Mouse (Mus musculus) gastrocnemius, postnatal 25 days (tissue): ENCODE data around the gene Actg2. TPM values are rescaled to one million over a fixed set of nuclear protein-coding genes. Genes with fewer than 3 reads are reported as not detected.

ENCODE experiments used
- DNase-seq: peaks from one replicate; pipeline ENCODE4 v3.0.0; 2022
- total RNA-seq, 2 experiments: library from RNA; stranded (reverse); gene quantifications; 1 replicate in 1 of 2; 2 replicates in 1 of 2; pipeline ENCODE4 v1.2.3; 2021

The Actg2 gene
- total RNA-seq, 2 experiments from 2014 or later, result 0.72 to 5.6 TPM

- no peak for DNase-seq
Measured at GRCm38 (mm10) chr6:83479193-83479592, 56.9 kb downstream of the Actg2 start.

- DNase-seq, result no peak
Measured at GRCm38 (mm10) chr6:83478628-83479027, 57.4 kb downstream of the Actg2 start.

GRCm38 (mm10) chr6:83478217-83478616, 57.8 kb downstream of the Actg2 start:
- no peak for DNase-seq

- no peak for DNase-seq
Measured at GRCm38 (mm10) chr6:83475431-83475830, 60.6 kb downstream of the Actg2 start.

GRCm38 (mm10) chr6:83473240-83473639, 62.8 kb downstream of the Actg2 start:
- DNase-seq, result peak; percentile 72

- DNase-seq, result no peak
Measured at GRCm38 (mm10) chr6:83471739-83472138, 64.3 kb downstream of the Actg2 start.

- no peak for DNase-seq
Measured at GRCm38 (mm10) chr6:83464011-83464410, 72.1 kb downstream of the Actg2 start.

Other genes with a start within 250 kb of the Actg2 start
- 1 to 10 TPM; 4.4 to 4.8 TPM for gene Mthfd2, start 210.4 kb downstream of the Actg2 start, total RNA-seq
- 10 to 100 TPM; 11.3 to 11.5 TPM for gene Mob1a, start 210.2 kb downstream of the Actg2 start, total RNA-seq
- 100 to 1,000 TPM; 236 to 237 TPM for gene Bola3, start 187.1 kb downstream of the Actg2 start, total RNA-seq
- 10 to 100 TPM; 22.2 to 29.7 TPM for gene Tet3, start 77.2 kb downstream of the Actg2 start, total RNA-seq
- 10 to 100 TPM; 14.3 to 14.5 TPM for gene Dguok, start 29.3 kb downstream of the Actg2 start, total RNA-seq
- 1 to 10 TPM; 6.7 to 7.9 TPM for gene Stambp, start 36.5 kb upstream of the Actg2 start, total RNA-seq
- not detected for gene Clec4f, start 119.9 kb upstream of the Actg2 start, total RNA-seq
- not detected for gene Cd207, start 141.6 kb upstream of the Actg2 start, total RNA-seq
- not detected for gene Vax2, start 175.0 kb upstream of the Actg2 start, total RNA-seq
- gene Atp6v1b1, start 206.7 kb upstream of the Actg2 start, total RNA-seq, result not detected
- not detected for gene Ankrd53, start 226.4 kb upstream of the Actg2 start, total RNA-seq
- 10 to 100 TPM; 47.2 to 49.5 TPM for gene Tex261, start 239.5 kb upstream of the Actg2 start, total RNA-seq